Mouse (Mus musculus) testis, adult 2 months (tissue): ENCODE measurements around the gene Abca6. TPM values are rescaled to one million over a fixed set of nuclear protein-coding genes. Genes with fewer than 3 reads are reported as not detected.

Source experiments
- H3K27ac ChIP-seq: fragments of 200-500 bp; 2 replicates; pipeline ENCODE4 v1.5.1; 2012; ENCODE audit warnings: low read depth, low read length; ENCODE audit not compliant: control insufficient read depth, insufficient read depth
- H3K27me3 ChIP-seq: fragments of 200-500 bp; 2 replicates; pipeline ENCODE4 v1.6.1; 2012; ENCODE audit warnings: mild to moderate bottlenecking, low read length, moderate library complexity; ENCODE audit not compliant: control insufficient read depth, insufficient read depth
- H3K36me3 ChIP-seq: fragments of 200-500 bp; 2 replicates; pipeline ENCODE4 v1.6.1; 2012; ENCODE audit warnings: mild to moderate bottlenecking, low read length; ENCODE audit not compliant: control insufficient read depth, insufficient read depth
- H3K4me1 ChIP-seq: fragments of 200-500 bp; 2 replicates; pipeline ENCODE4 v1.6.1; 2012; ENCODE audit warnings: low read length; ENCODE audit not compliant: control insufficient read depth, insufficient read depth
- H3K4me3 ChIP-seq: fragments of 200-500 bp; 2 replicates; pipeline ENCODE4 v1.5.1; 2012; ENCODE audit warnings: low read depth, mild to moderate bottlenecking, low read length, moderate library complexity, mixed read lengths; ENCODE audit not compliant: control insufficient read depth
- CTCF ChIP-seq: fragments of 200-500 bp; IDR thresholded peaks from 2 replicates; pipeline ENCODE4 v1.5.1; 2012; ENCODE audit warnings: low read depth, mild to moderate bottlenecking, inconsistent platforms, low read length, moderate library complexity; ENCODE audit not compliant: control insufficient read depth, insufficient read depth, insufficient replicate concordance
- POLR2A ChIP-seq: fragments of 200-500 bp; IDR thresholded peaks from 2 replicates; pipeline ENCODE4 v1.6.1; 2012; ENCODE audit warnings: low read depth, mild to moderate bottlenecking, inconsistent platforms, low read length, moderate library complexity; ENCODE audit not compliant: control insufficient read depth
- polyA plus RNA-seq: library from polyadenylated mRNA; depleted of rRNA; stranded (reverse); fragments of >200 nt; gene quantifications from 2 replicates; pipeline ENCODE4 v1.2.3, GENCODE M21; 2012

The Abca6 gene
- polyA plus RNA-seq, 1 experiment, result 0.51 TPM

DNA sequence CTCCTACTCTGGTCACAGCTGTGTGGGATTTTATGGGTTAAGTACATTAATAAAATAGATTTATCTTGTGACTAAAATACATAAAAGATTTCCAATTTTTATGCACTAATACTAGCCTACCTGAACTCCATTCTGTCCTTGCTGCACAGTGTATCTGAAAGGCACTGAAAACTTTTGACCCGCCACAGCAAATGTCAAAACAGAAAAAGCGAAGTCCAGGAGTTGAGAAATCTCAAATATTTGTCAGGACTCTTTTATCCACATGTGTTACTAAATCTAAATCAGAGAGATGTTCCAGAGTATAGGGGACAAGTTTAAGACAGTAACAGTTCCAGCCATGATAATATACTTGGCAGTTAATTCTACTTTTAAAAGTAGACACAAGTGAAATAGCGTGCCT lies 680 bp upstream of the Abca6 start:
- Histone ChIP-seq H3K4me1 (no peaks in the 10 kb centered on the region), H3K27me3 (no peaks in the 10 kb centered on the region), H3K4me3 (no peak overlapping the region), H3K36me3 (no peaks in the 10 kb centered on the region), H3K27ac (no peak overlapping the region)
- TF ChIP-seq POLR2A (no peak), CTCF (no peak)

- H3K27me3 ChIP-seq, result no peaks in the 10 kb centered on the region
- no peaks in the 10 kb centered on the region for H3K4me1 ChIP-seq
- H3K27ac ChIP-seq, result no peak overlapping the region
- TF ChIP-seq CTCF (no peak), POLR2A (no peak)
- no peaks in the 10 kb centered on the region for H3K36me3 ChIP-seq
- H3K4me3 ChIP-seq, result no peak overlapping the region
Measured at GRCm38 (mm10) chr11:110244730-110245129, 6.8 kb downstream of the Abca6 start.

- Histone ChIP-seq H3K27me3 (no peaks in the 10 kb centered on the region), H3K4me3 (no peak overlapping the region), H3K4me1 (no peaks in the 10 kb centered on the region), H3K36me3 (no peaks in the 10 kb centered on the region), H3K27ac (no peak overlapping the region)
- TF ChIP-seq CTCF (no peak), POLR2A (no peak)
Measured at GRCm38 (mm10) chr11:110237466-110237865, 14.1 kb downstream of the Abca6 start.

DNA sequence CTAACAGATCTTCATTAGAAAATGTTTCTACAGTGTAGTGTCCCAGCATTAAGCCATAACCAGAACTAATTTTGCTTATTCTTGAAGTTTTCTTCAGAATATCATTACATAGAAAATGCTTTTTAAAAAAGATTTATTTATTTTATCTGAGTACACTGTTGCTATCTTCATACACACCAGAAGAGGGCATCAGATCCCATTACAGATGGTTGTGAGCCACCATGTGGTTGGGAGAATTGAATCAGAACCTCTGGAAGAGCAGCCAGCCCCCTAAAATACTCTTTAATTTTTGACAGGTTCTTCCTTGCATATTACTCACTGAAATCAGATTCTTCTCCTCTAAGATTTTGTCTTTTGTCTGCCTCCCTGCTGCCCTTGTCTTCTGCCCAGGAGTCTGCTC lies 18.6 kb downstream of the Abca6 start:
- H3K36me3 ChIP-seq, result no peaks in the 10 kb centered on the region
- no peak overlapping the region for H3K27ac ChIP-seq
- no peaks in the 10 kb centered on the region for H3K27me3 ChIP-seq
- no peak for TF ChIP-seq POLR2A
- TF ChIP-seq CTCF, result no peak
- H3K4me3 ChIP-seq, result no peak overlapping the region
- H3K4me1 ChIP-seq, result peaks cover 2% of the 10 kb centered on the region; the same call in 1 of the 2 replicates

GRCm38 (mm10) chr11:110217118-110217517 lies 34.5 kb downstream of the Abca6 start:
- no peak overlapping the region for H3K4me3 ChIP-seq

GRCm38 (mm10) chr11:110203930-110204329 lies 47.6 kb downstream of the Abca6 start:
- no peaks in the 10 kb centered on the region for H3K36me3 ChIP-seq
- H3K4me1 ChIP-seq, result no peaks in the 10 kb centered on the region
- TF ChIP-seq CTCF (no peak), POLR2A (no peak)
- H3K4me3 ChIP-seq, result no peak overlapping the region
- H3K27me3 ChIP-seq, result no peaks in the 10 kb centered on the region
- H3K27ac ChIP-seq, result no peak overlapping the region

More at GRCm38 (mm10) chr11:110217118-110217517, 34.5 kb downstream of the Abca6 start:
- TF ChIP-seq POLR2A, result no peak
- TF ChIP-seq CTCF, result no peak
- Histone ChIP-seq H3K27ac (no peak overlapping the region), H3K36me3 (no peaks in the 10 kb centered on the region), H3K27me3 (no peaks in the 10 kb centered on the region), H3K4me1 (no peaks in the 10 kb centered on the region)

DNA sequence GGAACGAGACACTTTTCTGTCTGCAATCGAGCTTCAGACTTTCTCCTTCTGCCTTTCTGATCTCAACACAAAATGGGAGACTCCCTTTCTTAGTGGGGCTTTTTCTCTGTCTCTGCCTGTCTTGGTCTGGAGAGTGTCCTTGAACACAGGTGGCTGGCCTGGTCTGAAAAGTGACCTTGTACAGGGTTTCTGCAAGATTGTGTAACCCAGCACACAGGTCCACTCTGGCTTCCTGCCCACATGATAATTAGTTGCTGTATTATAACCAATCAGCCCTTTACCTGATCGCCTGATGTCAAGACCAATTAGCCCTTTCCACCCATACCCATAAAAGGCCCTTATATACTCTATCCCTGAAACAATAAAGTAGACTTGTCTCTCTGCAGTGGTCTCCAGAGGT lies 52.7 kb downstream of the Abca6 start:
- Histone ChIP-seq H3K4me1 (no peaks in the 10 kb centered on the region), H3K27ac (no peak overlapping the region), H3K27me3 (no peaks in the 10 kb centered on the region), H3K36me3 (no peaks in the 10 kb centered on the region), H3K4me3 (no peak overlapping the region)
- TF ChIP-seq POLR2A, result no peak
- TF ChIP-seq CTCF, result no peak

- Histone ChIP-seq H3K4me3 (no peak overlapping the region), H3K27ac (no peak overlapping the region), H3K27me3 (no peaks in the 10 kb centered on the region), H3K36me3 (no peaks in the 10 kb centered on the region), H3K4me1 (no peaks in the 10 kb centered on the region)
- TF ChIP-seq CTCF (no peak), POLR2A (no peak)
Measured at GRCm38 (mm10) chr11:110196561-110197306, 54.8 kb downstream of the Abca6 start.
